Mouse (Mus musculus): ENCODE measurements around the gene Efs. TPM values are rescaled to one million over a fixed set of nuclear protein-coding genes. Genes with fewer than 3 reads are reported as not detected.
A peak's percentile ranks its signal among the peaks of the same experiment; 100 is the strongest.

The Efs gene
- polyA plus RNA-seq, 1 experiment from 2014 or later, result 27.7 TPM

DNA sequence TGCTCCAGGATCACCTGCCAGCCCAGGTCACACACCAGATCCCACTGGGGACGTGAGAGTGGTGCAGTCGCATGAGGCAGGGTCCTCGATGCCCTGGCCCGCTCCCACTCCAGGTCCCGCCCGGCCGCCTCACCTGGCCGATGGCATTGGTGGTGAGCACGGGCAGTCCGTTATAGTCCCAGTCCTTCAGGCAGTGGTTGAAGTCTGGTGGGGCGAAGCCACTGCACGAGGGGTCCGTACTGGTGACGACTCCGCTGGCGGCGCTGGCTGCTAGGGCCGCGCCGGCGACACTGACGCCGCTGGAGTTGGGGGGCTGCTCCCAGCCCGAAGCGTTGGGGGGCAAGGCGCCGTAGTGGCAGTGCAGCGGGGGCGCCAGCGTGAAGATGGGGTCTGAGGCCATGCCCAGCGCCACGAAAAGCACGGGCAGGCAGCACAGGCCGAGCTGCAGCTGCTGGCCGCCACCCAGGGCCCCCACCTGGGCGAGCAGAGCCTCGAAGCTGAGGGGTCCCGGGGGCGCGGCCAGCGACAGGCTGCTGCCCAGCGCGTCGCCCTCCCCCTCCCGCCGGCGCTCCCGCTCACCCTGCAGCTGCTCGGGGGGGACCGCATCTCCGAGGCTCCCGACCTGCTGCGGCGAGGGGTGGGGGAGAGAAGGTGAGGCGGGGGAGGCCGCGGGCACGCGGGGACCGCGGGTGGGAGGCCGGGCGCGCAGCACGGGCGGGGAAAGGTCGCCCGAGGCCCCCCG, 13.6 kb downstream of the Efs start:
- no peaks in the 10 kb centered on the region for H3K27me3 ChIP-seq (replicated peaks)
- peak; percentile 38; the same call in 1 of the 2 replicates for ATAC-seq (ENCODE audit: insufficient read depth, low FRiP score, low read depth)
- peaks cover 3% of the 10 kb centered on the region; the same call in 1 of the 2 replicates for H3K4me1 ChIP-seq
- peak overlapping the region; percentile 94 for H3K4me2 ChIP-seq
- peak overlapping the region; percentile 82 for H3K27ac ChIP-seq
- WGBS, result 3% methylated on average over 53 of the region's 69 CpGs
- H3K9ac ChIP-seq, result peak overlapping the region; percentile 83
- no peaks in the 10 kb centered on the region for H3K9me3 ChIP-seq
- H3K4me3 ChIP-seq (replicated peaks), result peak overlapping the region; percentile 93
- peaks cover 30% of the 10 kb centered on the region for H3K36me3 ChIP-seq

DNA sequence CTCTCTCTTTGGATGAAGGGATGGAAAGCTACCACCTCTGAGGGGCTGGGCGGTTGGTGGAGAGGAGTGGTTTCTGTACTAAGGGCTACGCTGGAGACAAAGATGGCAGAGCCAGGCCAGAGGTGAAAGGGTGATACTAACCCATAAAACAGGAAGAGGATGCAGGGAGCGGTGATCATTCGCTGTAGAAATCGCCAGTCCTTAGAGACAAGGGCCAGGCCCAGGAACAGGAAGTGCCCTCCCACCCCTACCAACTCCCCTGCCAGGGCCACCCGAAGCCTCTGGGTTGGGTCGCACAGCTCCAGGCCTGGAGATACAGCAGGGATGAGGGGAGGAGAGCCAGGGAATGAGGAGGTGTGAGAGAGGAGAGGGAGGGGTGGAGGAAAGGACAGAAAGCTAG, 17.2 kb downstream of the Efs start:
- H3K9me3 ChIP-seq, result no peaks in the 10 kb centered on the region
- ATAC-seq (ENCODE audit: insufficient read depth, low FRiP score, low read depth), result no peak
- WGBS, result 74% methylated on average over 7 of the region's 7 CpGs
- no peaks in the 10 kb centered on the region for H3K27me3 ChIP-seq (replicated peaks)
- peaks cover 27% of the 10 kb centered on the region; the same call in 1 of the 2 replicates for H3K36me3 ChIP-seq
- H3K4me3 ChIP-seq (replicated peaks), result no peak overlapping the region
- peaks cover 3% of the 10 kb centered on the region; the same call in 1 of the 2 replicates for H3K4me1 ChIP-seq
- no peak overlapping the region for H3K27ac ChIP-seq
- no peak overlapping the region for H3K9ac ChIP-seq
- no peak overlapping the region for H3K4me2 ChIP-seq

DNA sequence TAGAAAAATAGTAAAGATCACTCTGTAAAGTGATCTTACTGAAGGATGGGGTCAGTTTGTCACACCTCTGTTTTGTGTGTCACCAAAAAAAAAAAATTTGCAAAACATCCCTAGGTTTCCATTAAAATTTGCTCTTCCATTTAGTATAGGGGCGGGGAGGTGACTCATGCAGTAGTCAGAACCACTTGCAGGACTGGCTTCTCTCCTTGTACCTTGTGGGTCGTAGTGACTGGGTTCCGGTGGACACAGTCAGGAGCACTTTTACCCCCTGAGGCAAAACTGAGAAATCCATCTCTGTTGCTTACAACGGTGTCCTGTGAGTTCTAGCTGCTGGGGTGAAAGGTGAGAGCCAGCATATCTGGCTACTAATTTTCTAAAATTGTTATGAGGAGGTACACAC, 22.3 kb downstream of the Efs start:
- no peak for ATAC-seq (ENCODE audit: insufficient read depth, low FRiP score, low read depth)
- Histone ChIP-seq H3K27me3 (replicated peaks) (no peaks in the 10 kb centered on the region), H3K4me1 (no peaks in the 10 kb centered on the region), H3K27ac (no peak overlapping the region), H3K9ac (no peak overlapping the region), H3K36me3 (peaks cover 21% of the 10 kb centered on the region; the same call in 1 of the 2 replicates), H3K4me3 (replicated peaks) (no peak overlapping the region), H3K4me2 (no peak overlapping the region), H3K9me3 (no peaks in the 10 kb centered on the region)
- WGBS, result 88% methylated on average over 4 of the region's 4 CpGs

DNA sequence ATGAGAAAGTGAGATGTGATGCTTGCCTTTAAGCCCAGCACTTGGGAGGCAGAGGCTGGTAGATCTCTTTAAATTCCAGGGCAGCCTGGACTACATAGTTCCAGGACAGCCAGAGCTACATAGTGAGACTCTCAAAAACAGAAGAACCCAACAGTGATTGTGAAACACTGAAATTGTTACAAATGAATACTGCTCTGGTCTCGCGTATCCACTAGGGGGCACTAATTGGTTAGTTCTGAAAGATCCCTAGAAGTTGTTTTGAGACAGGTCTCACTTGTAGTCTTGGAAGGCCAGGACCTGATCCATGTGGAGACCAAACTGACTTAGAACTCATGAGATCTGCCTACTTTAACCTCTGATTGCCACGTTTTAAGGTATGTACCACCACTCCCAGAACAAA, 25.5 kb downstream of the Efs start:
- no peaks in the 10 kb centered on the region for H3K27me3 ChIP-seq (replicated peaks)
- H3K9ac ChIP-seq, result no peak overlapping the region
- 0 out of 2 replicates have a peak, but pooled peaks have one; percentile 36 for ATAC-seq (ENCODE audit: insufficient read depth, low FRiP score, low read depth)
- peak overlapping the region; percentile 44; the same call in 1 of the 2 replicates for H3K27ac ChIP-seq
- H3K9me3 ChIP-seq, result no peaks in the 10 kb centered on the region
- peaks cover 21% of the 10 kb centered on the region for H3K36me3 ChIP-seq
- H3K4me3 ChIP-seq (replicated peaks), result no peak overlapping the region
- no peak overlapping the region for H3K4me2 ChIP-seq
- H3K4me1 ChIP-seq, result peaks cover 10% of the 10 kb centered on the region; the same call in 1 of the 2 replicates
- 0% methylated on average over 3 of the region's 3 CpGs for WGBS

DNA sequence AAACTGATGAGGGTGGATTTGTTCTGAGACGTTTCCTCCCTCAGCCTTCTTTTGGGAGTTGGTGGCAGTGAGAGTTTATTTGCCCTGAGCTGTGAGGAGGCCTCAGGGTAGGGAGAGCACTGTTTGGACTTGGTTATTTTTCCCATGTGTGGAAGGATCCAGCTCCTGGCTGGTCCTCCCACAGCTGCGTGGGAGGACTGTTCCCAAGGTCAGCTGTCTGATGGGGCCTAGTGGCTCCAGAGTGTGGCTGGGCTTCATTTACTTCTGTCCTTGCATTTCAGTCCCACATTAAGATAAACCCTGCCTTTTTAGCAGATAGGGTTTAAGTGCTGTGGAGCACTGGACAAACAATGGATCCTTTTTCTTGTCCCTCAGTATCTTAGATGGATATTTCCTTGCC, 28.5 kb downstream of the Efs start:
- 44% methylated on average over 2 of the region's 2 CpGs for WGBS
- Histone ChIP-seq H3K27me3 (replicated peaks) (no peaks in the 10 kb centered on the region), H3K4me2 (no peak overlapping the region), H3K36me3 (peaks cover 15% of the 10 kb centered on the region), H3K9me3 (no peaks in the 10 kb centered on the region), H3K27ac (peak overlapping the region; percentile 35; the same call in 1 of the 2 replicates), H3K4me1 (peaks cover 13% of the 10 kb centered on the region; the same call in 1 of the 2 replicates), H3K9ac (no peak overlapping the region), H3K4me3 (replicated peaks) (no peak overlapping the region)
- no peak for ATAC-seq (ENCODE audit: insufficient read depth, low FRiP score, low read depth)

DNA sequence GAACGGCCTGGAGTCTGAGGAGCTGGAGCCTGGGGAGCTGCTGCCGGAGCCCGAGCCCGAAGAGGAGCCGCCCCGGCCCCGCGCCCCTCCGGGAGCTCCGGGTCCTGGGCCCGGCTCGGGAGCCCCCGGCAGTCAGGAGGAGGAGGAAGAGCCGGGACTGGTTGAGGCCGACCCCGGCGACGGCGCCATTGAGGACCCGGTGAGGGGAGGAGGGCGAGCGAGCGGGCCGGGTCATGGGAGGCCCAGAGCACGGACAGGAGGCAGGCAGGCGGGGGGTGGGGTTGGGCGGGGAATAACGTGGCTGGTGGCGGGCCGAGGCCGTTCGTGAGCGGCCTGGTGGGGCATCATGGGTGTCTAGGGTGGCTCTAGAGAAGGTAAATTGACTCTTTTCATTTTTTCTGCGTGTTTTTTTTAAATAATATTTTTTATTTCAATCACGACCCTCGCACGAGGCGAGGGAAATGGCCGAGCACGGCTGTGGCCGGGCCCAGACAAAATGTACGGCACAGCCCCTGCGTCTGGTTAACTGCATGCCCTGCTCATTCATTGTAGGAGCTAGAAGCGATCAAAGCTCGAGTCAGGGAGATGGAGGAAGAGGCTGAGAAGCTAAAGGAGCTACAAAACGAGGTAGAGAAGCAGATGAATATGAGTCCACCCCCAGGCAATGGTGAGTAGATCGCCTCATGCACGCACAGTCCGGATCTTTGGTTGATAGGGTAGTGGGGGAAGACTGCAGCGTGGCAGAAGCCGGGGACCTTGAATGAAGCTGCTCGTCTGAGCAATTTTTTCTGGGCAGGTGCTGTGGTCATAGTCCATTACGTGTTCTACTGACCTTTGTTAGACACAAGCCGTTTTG, 31.4 kb downstream of the Efs start:
- H3K27ac ChIP-seq, result peak overlapping the region; percentile 89
- peak; percentile 47 for ATAC-seq (ENCODE audit: insufficient read depth, low FRiP score, low read depth)
- WGBS, result under 1% methylated on average over 45 of the region's 54 CpGs

DNA sequence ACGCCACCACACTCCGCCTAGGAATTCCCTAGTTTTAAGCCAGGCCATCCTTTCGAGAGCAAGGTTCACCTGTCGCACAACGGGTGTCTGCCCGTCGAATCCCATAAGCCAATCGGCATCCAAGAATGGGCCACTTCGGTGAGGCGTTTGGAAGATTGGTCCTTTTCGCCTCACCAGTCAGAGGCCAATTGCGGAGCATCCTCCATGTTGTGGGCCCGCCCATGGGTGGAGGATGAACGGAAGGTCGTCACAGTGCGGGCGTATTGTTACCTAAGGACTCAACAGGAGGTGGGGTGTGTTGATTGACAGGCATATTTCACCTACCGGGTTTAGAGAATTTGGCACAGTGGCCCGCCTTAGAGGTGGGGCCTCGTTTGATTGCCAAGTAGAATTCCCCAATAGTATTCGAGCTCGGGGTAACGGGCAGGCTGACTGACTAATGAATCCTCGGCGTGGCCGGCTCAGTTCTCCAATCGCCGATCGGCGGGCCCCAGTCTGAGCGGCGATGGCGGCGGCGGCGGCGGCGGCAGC, 32.2 kb downstream of the Efs start:
- WGBS, result under 1% methylated on average over 38 of the region's 38 CpGs
- Histone ChIP-seq H3K27me3 (replicated peaks) (no peaks in the 10 kb centered on the region), H3K27ac (peak overlapping the region; percentile 89), H3K4me1 (peaks cover 13% of the 10 kb centered on the region; the same call in 1 of the 2 replicates), H3K4me2 (peak overlapping the region; percentile 52), H3K36me3 (peaks cover 15% of the 10 kb centered on the region), H3K9ac (peak overlapping the region; percentile 98), H3K9me3 (no peaks in the 10 kb centered on the region), H3K4me3 (replicated peaks) (peak overlapping the region; percentile 90)
- peak; percentile 99 for ATAC-seq (ENCODE audit: insufficient read depth, low FRiP score, low read depth)

More for the DNA sequence above, 31.4 kb downstream of the Efs start:
- Histone ChIP-seq H3K9ac (peak overlapping the region; percentile 98), H3K9me3 (no peaks in the 10 kb centered on the region), H3K4me3 (replicated peaks) (peak overlapping the region; percentile 90), H3K36me3 (peaks cover 15% of the 10 kb centered on the region), H3K4me1 (peaks cover 13% of the 10 kb centered on the region; the same call in 1 of the 2 replicates), H3K4me2 (peak overlapping the region; percentile 75), H3K27me3 (replicated peaks) (no peaks in the 10 kb centered on the region)

DNA sequence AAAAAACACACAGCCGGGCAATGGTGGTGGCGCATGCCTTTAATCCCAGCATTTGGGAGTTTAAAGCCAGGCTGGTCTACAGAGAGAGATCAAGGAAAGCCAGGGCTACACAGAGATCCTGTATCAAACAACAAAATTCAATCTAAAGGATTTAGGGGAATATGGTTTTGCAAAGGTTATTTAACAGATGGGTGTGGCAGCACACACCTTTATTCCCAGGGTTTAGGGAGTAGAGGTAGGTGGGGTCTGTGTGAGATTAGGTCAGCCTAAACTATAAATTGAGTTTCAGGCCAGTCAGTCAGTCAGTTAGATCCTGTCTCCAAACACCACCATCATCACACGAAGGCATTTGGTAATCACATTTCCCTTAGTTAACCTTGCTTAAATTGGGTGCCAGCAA, 33.7 kb downstream of the Efs start, which contains the start of gene Pabpn1:
TSS of gene Pabpn1 (plus strand) at position 301 of the 400 bp plus-strand sequence.
- no peak within 1 kb of the TSS for H3K9ac ChIP-seq
- peak within 1 kb of the TSS; percentile 89 for H3K27ac ChIP-seq
- H3K4me2 ChIP-seq, result peak within 1 kb of the TSS; percentile 52
- peaks cover 11% of the 10 kb centered on the region; the same call in 1 of the 2 replicates for H3K4me1 ChIP-seq
- H3K4me3 ChIP-seq (replicated peaks), result peak within 1 kb of the TSS; percentile 90
- ATAC-seq (ENCODE audit: insufficient read depth, low FRiP score, low read depth), result no peak
- peaks cover 9% of the 10 kb centered on the region for H3K36me3 ChIP-seq
- WGBS, result 87% methylated on average over 3 of the region's 3 CpGs
- H3K27me3 ChIP-seq (replicated peaks), result no peaks in the 10 kb centered on the region
- H3K9me3 ChIP-seq, result no peaks in the 10 kb centered on the region

DNA sequence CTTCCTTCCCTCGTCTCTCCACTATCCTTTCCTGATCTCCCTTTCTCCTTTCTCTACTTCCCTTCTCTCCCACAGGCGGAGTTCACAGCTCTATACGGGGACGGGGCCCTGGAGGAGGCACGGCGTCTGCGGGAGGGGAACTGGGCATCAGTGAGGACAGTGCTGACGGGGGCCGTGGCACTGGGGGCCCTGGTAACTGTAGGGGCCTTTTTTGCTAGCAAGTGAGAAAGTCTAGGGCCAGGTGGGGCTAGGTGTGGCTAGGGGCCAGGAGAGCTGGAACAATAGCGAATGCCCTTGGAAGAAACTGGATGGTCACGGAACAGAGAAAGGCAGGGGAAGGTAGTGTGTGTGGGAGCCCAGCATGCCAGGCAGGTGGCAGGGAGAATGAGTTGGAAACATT, 40.6 kb downstream of the Efs start:
- ATAC-seq (ENCODE audit: insufficient read depth, low FRiP score, low read depth), result no peak
- Histone ChIP-seq H3K9ac (no peak overlapping the region), H3K27me3 (replicated peaks) (no peaks in the 10 kb centered on the region), H3K27ac (no peak overlapping the region), H3K4me1 (peaks cover 15% of the 10 kb centered on the region), H3K4me2 (peak overlapping the region; percentile 82), H3K4me3 (replicated peaks) (no peak overlapping the region), H3K36me3 (0 out of 2 replicates have a peak, but pooled peaks cover 3% of the 10 kb centered on the region), H3K9me3 (no peaks in the 10 kb centered on the region)
- WGBS, result 79% methylated on average over 11 of the region's 11 CpGs

DNA sequence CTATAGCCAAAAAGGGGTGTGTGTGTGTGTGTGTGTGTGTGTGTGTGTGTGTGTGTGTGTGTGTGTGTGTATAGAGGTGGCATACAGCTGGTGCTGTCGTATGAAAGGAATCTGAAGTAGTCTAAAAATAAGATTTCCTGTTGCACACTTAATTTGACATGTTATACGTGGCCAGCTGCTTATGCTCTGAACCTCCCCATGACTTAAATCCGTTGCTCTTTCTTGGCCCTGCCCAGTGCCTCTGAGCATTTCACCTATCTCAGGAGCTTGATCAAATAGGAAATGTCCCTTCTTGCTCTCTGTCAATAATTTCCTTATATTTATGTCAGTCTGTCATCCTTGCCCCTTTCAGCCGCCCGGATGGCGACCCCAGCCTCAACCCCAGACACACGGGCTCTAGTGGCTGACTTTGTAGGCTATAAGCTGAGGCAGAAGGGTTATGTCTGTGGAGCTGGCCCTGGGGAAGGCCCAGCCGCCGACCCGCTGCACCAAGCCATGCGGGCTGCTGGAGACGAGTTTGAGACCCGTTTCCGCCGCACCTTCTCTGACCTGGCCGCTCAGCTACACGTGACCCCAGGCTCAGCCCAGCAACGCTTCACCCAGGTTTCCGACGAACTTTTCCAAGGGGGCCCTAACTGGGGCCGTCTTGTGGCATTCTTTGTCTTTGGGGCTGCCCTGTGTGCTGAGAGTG, 41.8 kb downstream of the Efs start:
- H3K4me2 ChIP-seq, result peak overlapping the region; percentile 82
- peak overlapping the region; percentile 66 for H3K9ac ChIP-seq
- 16% methylated on average over 21 of the region's 21 CpGs for WGBS
- peak overlapping the region; percentile 53 for H3K4me3 ChIP-seq (replicated peaks)
- peak; percentile 6 for ATAC-seq (ENCODE audit: insufficient read depth, low FRiP score, low read depth)
- 0 out of 2 replicates have a peak, but pooled peaks cover 3% of the 10 kb centered on the region for H3K36me3 ChIP-seq
- H3K9me3 ChIP-seq, result no peaks in the 10 kb centered on the region
- peaks cover 15% of the 10 kb centered on the region for H3K4me1 ChIP-seq
- peak overlapping the region; percentile 88 for H3K27ac ChIP-seq
- no peaks in the 10 kb centered on the region for H3K27me3 ChIP-seq (replicated peaks)

Data from stomach, embryonic 15.5 days (tissue).